Mouse (Mus musculus): ENCODE data around the gene Irf8. TPM values are rescaled to one million over a fixed set of nuclear protein-coding genes. Genes with fewer than 3 reads are reported as not detected.

Gene Irf8
- total and polyA plus RNA-seq, 3 experiments = not detected

- Histone ChIP-seq H3K4me3 (ENCODE audit: control insufficient read depth in 1 of 2, insufficient read depth in 1 of 2, low read depth in 2 of 2, low read length in 2 of 2) (no peak overlapping the region), H3K9ac (ENCODE audit: control insufficient read depth, low read depth, low read length, poor library complexity, severe bottlenecking) (no peak overlapping the region), H3K27me3 (ENCODE audit: control insufficient read depth in 1 of 2, insufficient read depth in 2 of 2, low read length in 2 of 2) (no peaks in the 10 kb centered on the region), H3K27ac (ENCODE audit: control insufficient read depth, low read depth, low read length) (no peak overlapping the region), H3K36me3 (ENCODE audit: control insufficient read depth in 1 of 2, insufficient read depth in 2 of 2, low read length in 2 of 2) (no peaks in the 10 kb centered on the region), H3K4me1 (ENCODE audit: control insufficient read depth in 1 of 2, insufficient read depth in 2 of 2, low read length in 2 of 2) (no peaks in the 10 kb centered on the region), H3K79me2 (ENCODE audit: control insufficient read depth, insufficient read depth, low read length, poor library complexity) (no peaks in the 10 kb centered on the region), H3K9me3 (replicated peaks; ENCODE audit: insufficient read depth, low read length) (no peaks in the 10 kb centered on the region)
- no peak for DNase-seq (ENCODE audit: low read depth, low spot score)
- TF ChIP-seq POLR2A (IDR thresholded peaks at IDR 0.05; ENCODE audit: control insufficient read depth in 1 of 2, insufficient read depth in 1 of 2, low read depth in 1 of 2, low read length in 2 of 2, poor library complexity in 1 of 2) (no peak), MAX (IDR thresholded peaks at IDR 0.05; ENCODE audit: low read length) (no peak), EP300 (IDR thresholded peaks at IDR 0.05; ENCODE audit: low read depth in 1 of 2, low read length in 2 of 2) (no peak), MEF2A (IDR thresholded peaks at IDR 0.05; ENCODE audit: extremely low read depth, insufficient replicate concordance, low read depth, low read length, poor library complexity, severe bottlenecking) (no peak), MYC (IDR thresholded peaks at IDR 0.05; ENCODE audit: low read depth, low read length) (no peak), MYB (IDR thresholded peaks at IDR 0.05; ENCODE audit: low read depth, low read length) (no peak), KAT2A (conservative IDR thresholded peaks at IDR 0.05; ENCODE audit: low read depth, low read length) (no peak), ZMIZ1 (IDR thresholded peaks at IDR 0.05; ENCODE audit: low read depth, low read length) (no peak), CHD2 (IDR thresholded peaks at IDR 0.05; ENCODE audit: low read length) (no peak), GATA1 (IDR thresholded peaks at IDR 0.05; ENCODE audit: low read depth, low read length) (no peak), SIN3A (IDR thresholded peaks at IDR 0.05; ENCODE audit: low read length) (no peak), HCFC1 (IDR thresholded peaks at IDR 0.05; ENCODE audit: low read depth, low read length) (no peak), MXI1 (IDR thresholded peaks at IDR 0.05; ENCODE audit: low read depth, low read length) (no peak), RAD21 (IDR thresholded peaks at IDR 0.05; ENCODE audit: low read depth, low read length) (no peak), USF2 (IDR thresholded peaks at IDR 0.05; ENCODE audit: borderline replicate concordance in 1 of 2, insufficient read depth in 1 of 2, low read depth in 1 of 2, low read length in 2 of 2) (no peak), TAL1 (IDR thresholded peaks at IDR 0.05; ENCODE audit: low read length) (no peak), SMC3 (IDR thresholded peaks at IDR 0.05; ENCODE audit: low read depth, low read length) (no peak)
These were observed 47.6 kb downstream of the Irf8 start for GRCm38 (mm10) chr8:120783781-120784180.

- no peaks in the 10 kb centered on the region for H3K79me2 ChIP-seq (ENCODE audit: control insufficient read depth, insufficient read depth, low read length, poor library complexity)
- no peak for DNase-seq (ENCODE audit: low read depth, low spot score)
These were observed 50.6 kb downstream of the Irf8 start for GRCm38 (mm10) chr8:120786753-120787152.

More at GRCm38 (mm10) chr8:120786753-120787152, 50.6 kb downstream of the Irf8 start:
- Histone ChIP-seq H3K4me3 (ENCODE audit: control insufficient read depth in 1 of 2, insufficient read depth in 1 of 2, low read depth in 2 of 2, low read length in 2 of 2) (no peak overlapping the region), H3K27me3 (ENCODE audit: control insufficient read depth in 1 of 2, insufficient read depth in 2 of 2, low read length in 2 of 2) (no peaks in the 10 kb centered on the region), H3K36me3 (ENCODE audit: control insufficient read depth in 1 of 2, insufficient read depth in 2 of 2, low read length in 2 of 2) (no peaks in the 10 kb centered on the region), H3K9me3 (replicated peaks; ENCODE audit: insufficient read depth, low read length) (no peaks in the 10 kb centered on the region), H3K9ac (ENCODE audit: control insufficient read depth, low read depth, low read length, poor library complexity, severe bottlenecking) (no peak overlapping the region), H3K4me1 (ENCODE audit: control insufficient read depth in 1 of 2, insufficient read depth in 2 of 2, low read length in 2 of 2) (no peaks in the 10 kb centered on the region), H3K27ac (ENCODE audit: control insufficient read depth, low read depth, low read length) (no peak overlapping the region)
- TF ChIP-seq RAD21 (IDR thresholded peaks at IDR 0.05; ENCODE audit: low read depth, low read length) (no peak), ZC3H11A (IDR thresholded peaks at IDR 0.05; ENCODE audit: low read depth, low read length) (no peak), EP300 (IDR thresholded peaks at IDR 0.05; ENCODE audit: low read depth in 1 of 2, low read length in 2 of 2) (no peak), CHD2 (IDR thresholded peaks at IDR 0.05; ENCODE audit: low read length) (no peak), ZMIZ1 (IDR thresholded peaks at IDR 0.05; ENCODE audit: low read depth, low read length) (no peak), POLR2A (IDR thresholded peaks at IDR 0.05; ENCODE audit: control insufficient read depth in 1 of 2, insufficient read depth in 1 of 2, low read depth in 1 of 2, low read length in 2 of 2, poor library complexity in 1 of 2) (no peak), E2F4 (IDR thresholded peaks at IDR 0.05; ENCODE audit: borderline replicate concordance, low read depth, low read length) (no peak), USF1 (IDR thresholded peaks at IDR 0.05; ENCODE audit: low read depth, low read length) (no peak)

Measured in MEL (cell line).